In genomic region chr7:139905261-139905660, GRCm38 (mm10) we compare ENCODE assay signal across 13 mouse cellular contexts. TPM values are rescaled to one million over a fixed set of nuclear protein-coding genes. Genes with fewer than 3 reads are reported as not detected.
A peak's percentile ranks its signal among the peaks of the same experiment; 100 is the strongest.
DNase-seq lines count a peak whose midpoint lies in the region; ATAC-seq lines count a peak whose summit lies in the region.
"Had no signal": no experiment of that assay in that cellular context is flagged by ENCODE, and none has a peak within 500 bp of the region (broad histone marks: within the 10 kb centered on the region; RNA-seq: fewer than 3 reads in every experiment).

No protein-coding gene starts in this region.

- H3K9me3 ChIP-seq in heart, embryonic 10.5 days: no peaks in the 10 kb centered on the region
- no peaks in the 10 kb centered on the region for H3K9me3 ChIP-seq in megakaryocyte, embryonic 14.5 days
- H3K9me3 ChIP-seq in hindbrain, embryonic 15.5 days: no peaks in the 10 kb centered on the region
- no peaks in the 10 kb centered on the region for H3K9me3 ChIP-seq in neural tube, embryonic 15.5 days (replicated peaks)
- H3K9me3 ChIP-seq: heart, embryonic 15.5 days had no signal

- H3K9ac ChIP-seq in hindbrain, embryonic 15.5 days: no peak overlapping the region
- no peak overlapping the region for H3K9ac ChIP-seq in neural tube, embryonic 15.5 days (replicated peaks)
- H3K9ac ChIP-seq: heart, embryonic 15.5 days; liver, embryonic 14.5 days had no signal

- peak overlapping the region; percentile 12; the same call in 1 of the 2 replicates for H3K4me3 ChIP-seq in heart, embryonic 10.5 days
- H3K4me3 ChIP-seq in megakaryocyte, embryonic 14.5 days (replicated peaks): peak overlapping the region; percentile 29
- H3K4me3 ChIP-seq in hindbrain, embryonic 15.5 days: no peak overlapping the region
- no peak overlapping the region for H3K4me3 ChIP-seq in neural tube, embryonic 15.5 days (replicated peaks)
- H3K4me3 ChIP-seq: heart, embryonic 15.5 days; left cerebral cortex, adult 2 months had no signal

- H3K4me2 ChIP-seq in hindbrain, embryonic 15.5 days: peak overlapping the region; percentile 22; the same call in 1 of the 2 replicates
- H3K4me2 ChIP-seq in neural tube, embryonic 15.5 days: peak overlapping the region; percentile 19
- H3K4me2 ChIP-seq: heart, embryonic 15.5 days had no signal

- no peaks in the 10 kb centered on the region for H3K36me3 ChIP-seq in heart, embryonic 10.5 days
- H3K36me3 ChIP-seq in megakaryocyte, embryonic 14.5 days (replicated peaks; ENCODE audit: low read length): no peaks in the 10 kb centered on the region
- no peaks in the 10 kb centered on the region for H3K36me3 ChIP-seq in hindbrain, embryonic 15.5 days
- peaks cover 5% of the 10 kb centered on the region; the same call in 1 of the 2 replicates for H3K36me3 ChIP-seq in neural tube, embryonic 15.5 days
- H3K36me3 ChIP-seq: heart, embryonic 15.5 days had no signal

- peaks cover 24% of the 10 kb centered on the region for H3K4me1 ChIP-seq in heart, embryonic 10.5 days
- peaks cover 18% of the 10 kb centered on the region for H3K4me1 ChIP-seq in megakaryocyte, embryonic 14.5 days
- peaks cover 33% of the 10 kb centered on the region for H3K4me1 ChIP-seq in hindbrain, embryonic 15.5 days (replicated peaks)
- peaks cover 30% of the 10 kb centered on the region for H3K4me1 ChIP-seq in neural tube, embryonic 15.5 days
- H3K4me1 ChIP-seq: heart, embryonic 15.5 days had no signal

- H3K27ac ChIP-seq in heart, embryonic 10.5 days: no peak overlapping the region
- no peak overlapping the region; the same call in 1 of the 2 replicates for H3K27ac ChIP-seq in hindbrain, embryonic 15.5 days (replicated peaks)
- H3K27ac ChIP-seq in neural tube, embryonic 15.5 days (replicated peaks): no peak overlapping the region
- H3K27ac ChIP-seq: heart, embryonic 15.5 days; left cerebral cortex, adult 2 months; liver, embryonic 14.5 days had no signal

- no peak for ATAC-seq in megakaryocyte, adult 5-6 weeks (ENCODE audit: poor library complexity, severe bottlenecking)
- ATAC-seq in hindbrain, embryonic 15.5 days (ENCODE audit: low FRiP score, low read depth): no peak
- no peak for ATAC-seq in neural tube, embryonic 15.5 days (ENCODE audit: low FRiP score)

- DNase-seq in heart, embryonic 10.5 days (ENCODE audit: low spot score): no peak
- DNase-seq in heart, adult 9 months (ENCODE audit: low spot score in 2 of 2): no peak
- no peak for DNase-seq in spleen, postnatal 36 days (ENCODE audit: low spot score in 2 of 2)
- no peak for DNase-seq in urinary bladder, postnatal 4 days (ENCODE audit: low spot score in 2 of 2)
- DNase-seq: cerebellum, adult 11 months had no signal

- H3K27me3 ChIP-seq in heart, embryonic 10.5 days (ENCODE audit: insufficient read depth, poor library complexity, severe bottlenecking): peaks cover 54% of the 10 kb centered on the region
- peaks cover 82% of the 10 kb centered on the region for H3K27me3 ChIP-seq in megakaryocyte, embryonic 14.5 days (replicated peaks)
- no peaks in the 10 kb centered on the region for H3K27me3 ChIP-seq in hindbrain, embryonic 15.5 days
- no peaks in the 10 kb centered on the region for H3K27me3 ChIP-seq in neural tube, embryonic 15.5 days (replicated peaks)

- WGBS in heart, embryonic 10.5 days: 26% methylated on average over 6 of the region's 6 CpGs
- 11% methylated on average over 6 of the region's 6 CpGs for WGBS in hindbrain, embryonic 15.5 days
- 11% methylated on average over 6 of the region's 6 CpGs for WGBS in neural tube, embryonic 15.5 days

RNA-seq across cellular contexts. Expression of gene Kndc1, which starts 10.8 kb away (rescaled TPM):
- 0.07 and 0.18 TPM in 2 replicates for polyA plus RNA-seq in heart, embryonic 10.5 days (2016; fragmentation: Nextera tagmentation; extraction: Ambion mirVana)
- not detected in 2 replicates for polyA plus RNA-seq in megakaryocyte, embryonic 14.5 days (2012; ENCODE audit: insufficient read depth, low replicate concordance)
- total RNA-seq in megakaryocyte, adult 5-6 weeks (2015): not detected in 2 replicates
- 0.04 TPM in 1 of 2 replicates, not detected in the other for total RNA-seq in megakaryocyte, adult 5-6 weeks (2017)
- 14.6 and 18.1 TPM in 2 replicates for polyA plus RNA-seq in hindbrain, embryonic 15.5 days (2015; fragmentation: Nextera tagmentation; extraction: Ambion mirVana)
- 12.5 and 15.5 TPM in 2 replicates for polyA plus RNA-seq in neural tube, embryonic 15.5 days (2015; fragmentation: Nextera tagmentation; extraction: Ambion mirVana)

RNA-seq across cellular contexts. Expression of gene Utf1, which starts 38.3 kb away (rescaled TPM):
- polyA plus RNA-seq in heart, embryonic 10.5 days (2016; fragmentation: Nextera tagmentation; extraction: Ambion mirVana): 0.14 TPM in 1 of 2 replicates, not detected in the other
- not detected in 2 replicates for polyA plus RNA-seq in megakaryocyte, embryonic 14.5 days (2012; ENCODE audit: insufficient read depth, low replicate concordance)
- total RNA-seq in megakaryocyte, adult 5-6 weeks (2015): not detected in 2 replicates
- total RNA-seq in megakaryocyte, adult 5-6 weeks (2017): not detected in 2 replicates
- not detected in 2 replicates for polyA plus RNA-seq in hindbrain, embryonic 15.5 days (2015; fragmentation: Nextera tagmentation; extraction: Ambion mirVana)
- 1.6 TPM in 1 of 2 replicates, not detected in the other for polyA plus RNA-seq in neural tube, embryonic 15.5 days (2015; fragmentation: Nextera tagmentation; extraction: Ambion mirVana)
- total RNA-seq: left cerebral cortex, adult 2 months had no signal
- polyA plus RNA-seq: heart, embryonic 15.5 days; liver, embryonic 14.5 days; Patski had no signal

Comparison
In these comparisons a context has a peak if more than half of its experiments do, and no peak if none do; other contexts are left out.
1. H3K4me3 ChIP-seq: peak in heart, embryonic 10.5 days (single experiment) and megakaryocyte, embryonic 14.5 days (single experiment); none in hindbrain, embryonic 15.5 days (single experiment) and neural tube, embryonic 15.5 days (single experiment).
2. RNA of gene Kndc1, which starts 10.8 kb away (polyA plus RNA-seq): 14.6 to 18.1 TPM in hindbrain, embryonic 15.5 days and 12.5 to 15.5 TPM in neural tube, embryonic 15.5 days; 0.07 to 0.18 TPM in heart, embryonic 10.5 days and not detected in megakaryocyte, embryonic 14.5 days; every median in the first group is over 10 times any median in the second.